Comparison of ENCODE assay signal across 8 mouse cellular contexts in the genomic region with DNA sequence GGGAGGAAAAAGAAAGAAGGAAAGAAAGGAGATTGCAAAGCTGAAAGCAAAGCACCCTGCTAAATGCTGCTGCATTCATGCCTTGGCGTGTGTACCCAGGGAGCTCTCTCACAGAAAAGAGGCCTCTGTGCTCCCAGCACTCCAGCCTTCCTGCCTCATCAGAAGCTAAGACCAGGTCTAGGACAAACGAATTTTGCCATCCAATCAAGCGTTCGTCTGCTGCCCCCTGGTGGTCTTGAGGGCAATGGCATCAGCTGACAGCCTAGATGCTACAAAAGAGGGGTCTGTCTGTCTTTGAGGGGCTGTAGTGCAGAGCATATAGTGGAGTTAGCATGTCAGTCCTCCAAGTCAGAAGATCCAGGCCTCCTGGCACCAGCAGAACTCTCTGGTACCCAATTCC. TPM values are rescaled to one million over a fixed set of nuclear protein-coding genes. Genes with fewer than 3 reads are reported as not detected.
A peak's percentile ranks its signal among the peaks of the same experiment; 100 is the strongest.
DNase-seq lines count a peak whose midpoint lies in the region; ATAC-seq and TF ChIP-seq lines count a peak whose summit lies in the region.

No protein-coding gene starts in this region.

- no peaks in the 10 kb centered on the region for H3K27me3 ChIP-seq in heart, embryonic 11.5 days (ENCODE audit: control insufficient read depth, insufficient read depth, low read length)
- no peaks in the 10 kb centered on the region for H3K27me3 ChIP-seq in midbrain, embryonic 15.5 days (replicated peaks)
- H3K27me3 ChIP-seq in spleen, adult 2 months (ENCODE audit: control insufficient read depth, insufficient read depth, low read length) = peaks cover 2% of the 10 kb centered on the region; the same call in 1 of the 2 replicates

- H3K4me1 ChIP-seq in heart, embryonic 11.5 days (ENCODE audit: control insufficient read depth, insufficient read depth, low read length) = peaks cover 16% of the 10 kb centered on the region
- H3K4me1 ChIP-seq in midbrain, embryonic 15.5 days = peaks cover 39% of the 10 kb centered on the region
- H3K4me1 ChIP-seq in spleen, adult 2 months (ENCODE audit: control insufficient read depth, insufficient read depth, insufficient read length) = peaks cover 17% of the 10 kb centered on the region

- peak; percentile 82 to 95 for DNase-seq in heart, adult 18-20 months
- DNase-seq in cerebellum, postnatal 25 days = peak; percentile 86 to 91
- DNase-seq in frontal cortex, postnatal 36 days (ENCODE audit: low spot score in 2 of 2) = peak; percentile 80 to 86
- DNase-seq in left cerebral cortex, postnatal 36 days (ENCODE audit: low spot score in 2 of 2) = peak; percentile 69 to 83
- DNase-seq in spleen, adult 2 months (ENCODE audit: low read depth in 1 of 2, low spot score in 2 of 2) = peak in 1 of 2 experiments; percentile 80

- no peak overlapping the region for H3K27ac ChIP-seq in heart, embryonic 11.5 days (ENCODE audit: low read depth, low read length)
- H3K27ac ChIP-seq in midbrain, embryonic 15.5 days = peak overlapping the region; percentile 48; the same call in 1 of the 2 replicates
- no peak overlapping the region for H3K27ac ChIP-seq in spleen, adult 2 months (ENCODE audit: insufficient read depth, low read length)

- H3K4me2 ChIP-seq in heart, embryonic 11.5 days = no peak overlapping the region; the same call in 1 of the 2 replicates
- H3K4me2 ChIP-seq in midbrain, embryonic 15.5 days = no peak overlapping the region

- no peaks in the 10 kb centered on the region for H3K36me3 ChIP-seq in heart, embryonic 11.5 days (ENCODE audit: control insufficient read depth, insufficient read depth, low read length)
- no peaks in the 10 kb centered on the region for H3K36me3 ChIP-seq in midbrain, embryonic 15.5 days (replicated peaks)
- no peaks in the 10 kb centered on the region for H3K36me3 ChIP-seq in spleen, adult 2 months (ENCODE audit: control insufficient read depth, insufficient read depth, low read length)

- no peak overlapping the region for H3K4me3 ChIP-seq in heart, embryonic 11.5 days (ENCODE audit: low read depth, low read length)
- H3K4me3 ChIP-seq in midbrain, embryonic 15.5 days = no peak overlapping the region
- H3K4me3 ChIP-seq in spleen, adult 2 months (ENCODE audit: extremely low read depth, insufficient read depth, insufficient read length) = no peak overlapping the region

- TF ChIP-seq CTCF in spleen, adult 2 months (IDR thresholded peaks at IDR 0.05; ENCODE audit: extremely low read depth, insufficient read depth, insufficient read length, insufficient replicate concordance) = peak; percentile 98

- no peak for ATAC-seq in heart, embryonic 11.5 days (replicated peaks; ENCODE audit: insufficient number of reproducible peaks, low FRiP score, low TSS enrichment)
- peak; percentile 33 for ATAC-seq in inflammation-experienced regulatory T-cells, adult 6 months
- peak; percentile 29; the same call in 1 of the 2 replicates for ATAC-seq in midbrain, embryonic 15.5 days (replicated peaks)

- WGBS in heart, embryonic 11.5 days (ENCODE audit: insufficient replicate concordance) = 0% methylated on average over 4 of the region's 4 CpGs
- WGBS in midbrain, embryonic 15.5 days = 0% methylated on average over 4 of the region's 4 CpGs
- WGBS in spleen, adult 2 months = 0% methylated on average over 4 of the region's 4 CpGs

- intact Hi-C loops in left cerebral cortex, postnatal 36 days (cut with DNase I) = loop anchor here (1.0 to 2.0 kb wide), 2 partner anchors 139 to 147 kb away; no protein-coding TSS in a partner anchor

- H3K9ac ChIP-seq in heart, embryonic 11.5 days (ENCODE audit: low read depth, low read length) = no peak overlapping the region
- no peak overlapping the region for H3K9ac ChIP-seq in midbrain, embryonic 15.5 days

- no peak for TF ChIP-seq POLR2A in spleen, adult 2 months (IDR thresholded peaks at IDR 0.05; ENCODE audit: low read depth, low read length)

- H3K9me3 ChIP-seq in heart, embryonic 11.5 days (replicated peaks; ENCODE audit: control insufficient read depth, low read length) = no peaks in the 10 kb centered on the region
- no peaks in the 10 kb centered on the region for H3K9me3 ChIP-seq in midbrain, embryonic 15.5 days

RNA-seq across cellular contexts. Expression of gene Vav2, which starts 1.2 kb away (rescaled TPM):
- 10 to 100 TPM; 10.2 to 13.1 TPM for total RNA-seq in heart, adult 18-20 months (2021)
- 3.4 and 4.7 TPM in 2 replicates for polyA plus RNA-seq in heart, embryonic 11.5 days (2014; fragmentation: Nextera tagmentation; extraction: Ambion mirVana)
- 1 to 10 TPM; 3.8 to 7.1 (median 7.0) TPM for polyA plus RNA-seq in inflammation-experienced regulatory T-cells, adult 6 months (2017; shearing (Covaris generic))
- 10 to 100 TPM in 1 of 2 experiments, 1 to 10 TPM in 1; 9.6 to 12.3 TPM for total RNA-seq in left cerebral cortex, postnatal 36 days (2021)
- polyA plus RNA-seq in midbrain, embryonic 15.5 days (2015; fragmentation: Nextera tagmentation; extraction: Ambion mirVana) = 13.9 and 15.7 TPM in 2 replicates
- polyA plus RNA-seq in spleen, adult 2 months (2012; rRNA removed) = 53.8 and 67.1 TPM in 2 replicates

RNA-seq across cellular contexts. Expression of gene Brd3os, which starts 14.1 kb away (rescaled TPM):
- 1 to 10 TPM; 1.4 to 1.8 TPM for total RNA-seq in heart, adult 18-20 months (2021)
- 3.1 and 3.3 TPM in 2 replicates for polyA plus RNA-seq in heart, embryonic 11.5 days (2014; fragmentation: Nextera tagmentation; extraction: Ambion mirVana)
- not detected for polyA plus RNA-seq in inflammation-experienced regulatory T-cells, adult 6 months (2017; shearing (Covaris generic))
- total RNA-seq in left cerebral cortex, postnatal 36 days (2021) = 10 to 100 TPM; 26.2 to 30.0 TPM
- polyA plus RNA-seq in midbrain, embryonic 15.5 days (2015; fragmentation: Nextera tagmentation; extraction: Ambion mirVana) = 42.7 and 44.5 TPM in 2 replicates
- polyA plus RNA-seq in spleen, adult 2 months (2012; rRNA removed) = 1.8 and 2.4 TPM in 2 replicates

Comparison
In these comparisons a context has a peak if more than half of its experiments do, and no peak if none do; other contexts are left out.
1. RNA of gene Brd3os, which starts 14.1 kb away (polyA plus RNA-seq): 42.7 to 44.5 TPM in midbrain, embryonic 15.5 days; 3.1 to 3.3 TPM in heart, embryonic 11.5 days, 1.8 to 2.4 TPM in spleen, adult 2 months and not detected in inflammation-experienced regulatory T-cells, adult 6 months; every median in the first group is over 10 times any median in the second.